ENCODE assay signal across 9 mouse cellular contexts in genomic region chr13:13349288-13349687, GRCm38 (mm10). TPM values are rescaled to one million over a fixed set of nuclear protein-coding genes. Genes with fewer than 3 reads are reported as not detected.
DNase-seq lines count a peak whose midpoint lies in the region; ATAC-seq lines count a peak whose summit lies in the region.
"Had no signal": no experiment of that assay in that cellular context is flagged by ENCODE, and none has a peak within 500 bp of the region (broad histone marks: within the 10 kb centered on the region; RNA-seq: fewer than 3 reads in every experiment).

No protein-coding gene starts in this region.

- H3K27ac ChIP-seq in forebrain, embryonic 14.5 days (ENCODE audit: low read depth, low read length), result no peak overlapping the region
- no peak overlapping the region for H3K27ac ChIP-seq in forebrain, embryonic 15.5 days (replicated peaks)
- H3K27ac ChIP-seq in neural tube, embryonic 11.5 days (ENCODE audit: low read depth, low read length), result no peak overlapping the region
- H3K27ac ChIP-seq: midbrain, embryonic 12.5 days had no signal

- WGBS in forebrain, embryonic 14.5 days, result 69% methylated on average over 4 of the region's 4 CpGs
- 66% methylated on average over 4 of the region's 4 CpGs for WGBS in forebrain, embryonic 15.5 days
- 68% methylated on average over 4 of the region's 4 CpGs for WGBS in neural tube, embryonic 11.5 days

- peak; percentile 14 for DNase-seq in forebrain, embryonic 14.5 days (ENCODE audit: low spot score)
- peak; percentile 34 for DNase-seq in 3T3-L1 (ENCODE audit: low read depth, low spot score)
- peak; percentile 57 for DNase-seq in adrenal gland, adult 8-10 months
- peak; percentile 2 for DNase-seq in forelimb bud, embryonic 11.5 days (ENCODE audit: low read depth, low spot score)
- peak; percentile 56 to 59 for DNase-seq in layer of hippocampus, postnatal 10 days (ENCODE audit: low spot score in 2 of 2)
- peak; percentile 38 for DNase-seq in neural tube, embryonic 11.5 days (ENCODE audit: low spot score)
- peak; percentile 29 for DNase-seq in urinary bladder, postnatal 10 days (ENCODE audit: low spot score)

- no peaks in the 10 kb centered on the region for H3K9me3 ChIP-seq in forebrain, embryonic 14.5 days (replicated peaks; ENCODE audit: control insufficient read depth, low read length)
- H3K9me3 ChIP-seq in forebrain, embryonic 15.5 days, result no peaks in the 10 kb centered on the region
- H3K9me3 ChIP-seq in neural tube, embryonic 11.5 days (ENCODE audit: control insufficient read depth, low read length), result no peaks in the 10 kb centered on the region
- H3K9me3 ChIP-seq: midbrain, embryonic 12.5 days had no signal

- no peak overlapping the region for H3K9ac ChIP-seq in forebrain, embryonic 14.5 days (ENCODE audit: low read length)
- no peak overlapping the region for H3K9ac ChIP-seq in forebrain, embryonic 15.5 days (replicated peaks)
- H3K9ac ChIP-seq in neural tube, embryonic 11.5 days (ENCODE audit: low read length), result no peak overlapping the region
- H3K9ac ChIP-seq: midbrain, embryonic 12.5 days had no signal

- no peaks in the 10 kb centered on the region for H3K4me1 ChIP-seq in forebrain, embryonic 14.5 days (ENCODE audit: control insufficient read depth, insufficient read depth, low read length)
- H3K4me1 ChIP-seq in forebrain, embryonic 15.5 days, result no peaks in the 10 kb centered on the region
- no peaks in the 10 kb centered on the region for H3K4me1 ChIP-seq in neural tube, embryonic 11.5 days (ENCODE audit: control insufficient read depth, insufficient read depth, low read length)
- H3K4me1 ChIP-seq: midbrain, embryonic 12.5 days had no signal

- H3K36me3 ChIP-seq in forebrain, embryonic 14.5 days (ENCODE audit: control insufficient read depth, insufficient read depth, low read length), result no peaks in the 10 kb centered on the region
- H3K36me3 ChIP-seq in forebrain, embryonic 15.5 days, result no peaks in the 10 kb centered on the region
- H3K36me3 ChIP-seq in neural tube, embryonic 11.5 days (ENCODE audit: control insufficient read depth, insufficient read depth, low read length), result no peaks in the 10 kb centered on the region
- H3K36me3 ChIP-seq: midbrain, embryonic 12.5 days had no signal

- H3K27me3 ChIP-seq in forebrain, embryonic 14.5 days (replicated peaks; ENCODE audit: control insufficient read depth, insufficient read depth, low read length), result no peaks in the 10 kb centered on the region
- H3K27me3 ChIP-seq in forebrain, embryonic 15.5 days, result no peaks in the 10 kb centered on the region
- H3K27me3 ChIP-seq in neural tube, embryonic 11.5 days (ENCODE audit: control insufficient read depth, insufficient read depth, low read length), result no peaks in the 10 kb centered on the region
- H3K27me3 ChIP-seq: midbrain, embryonic 12.5 days had no signal

- no peak overlapping the region for H3K4me3 ChIP-seq in forebrain, embryonic 14.5 days (ENCODE audit: low read depth, low read length)
- no peak overlapping the region for H3K4me3 ChIP-seq in forebrain, embryonic 15.5 days
- H3K4me3 ChIP-seq in neural tube, embryonic 11.5 days (ENCODE audit: low read depth, low read length), result no peak overlapping the region
- H3K4me3 ChIP-seq: midbrain, embryonic 12.5 days had no signal

- H3K4me2 ChIP-seq in forebrain, embryonic 14.5 days (ENCODE audit: low read length), result no peak overlapping the region
- H3K4me2 ChIP-seq in forebrain, embryonic 15.5 days (replicated peaks), result no peak overlapping the region
- H3K4me2 ChIP-seq in neural tube, embryonic 11.5 days (ENCODE audit: low read depth), result no peak overlapping the region
- H3K4me2 ChIP-seq: midbrain, embryonic 12.5 days had no signal

- no peak for ATAC-seq in forebrain, embryonic 14.5 days
- no peak for ATAC-seq in forebrain, embryonic 15.5 days (replicated peaks)
- no peak for ATAC-seq in neural tube, embryonic 11.5 days (ENCODE audit: insufficient read depth, low FRiP score, low TSS enrichment)

RNA-seq across cellular contexts. Expression of gene Gpr137b, which starts 44.5 kb away (rescaled TPM):
- 21.4 and 24.0 TPM in 2 replicates for polyA plus RNA-seq in forebrain, embryonic 14.5 days (2014; fragmentation: Nextera tagmentation; extraction: Ambion mirVana)
- 21.8 and 22.3 TPM in 2 replicates for polyA plus RNA-seq in forebrain, embryonic 15.5 days (2015; fragmentation: Nextera tagmentation; extraction: Ambion mirVana)
- 10 to 100 TPM; 30.3 to 46.2 (median 38.0) TPM for total RNA-seq in adrenal gland, adult 8-10 months (2022)
- total RNA-seq in layer of hippocampus, postnatal 10 days (2021), result 10 to 100 TPM; 20.0 to 21.9 TPM
- 24.4 and 28.8 TPM in 2 replicates for polyA plus RNA-seq in neural tube, embryonic 11.5 days (2014; fragmentation: Nextera tagmentation; extraction: Ambion mirVana)

Comparison
In these comparisons a context has a peak if more than half of its experiments do, and no peak if none do; other contexts are left out.
1. DNase-seq: peak in every context shown above with its lines; median percentile 58 in layer of hippocampus, postnatal 10 days; 57 in adrenal gland, adult 8-10 months; 38 in neural tube, embryonic 11.5 days; 34 in 3T3-L1; 29 in urinary bladder, postnatal 10 days; 14 in forebrain, embryonic 14.5 days; 2 in forelimb bud, embryonic 11.5 days.